Mouse (Mus musculus): Measurements from ENCODE around the gene Wdr24.
A peak's percentile ranks its signal among the peaks of the same experiment; 100 is the strongest.

Wdr24 gene

DNA sequence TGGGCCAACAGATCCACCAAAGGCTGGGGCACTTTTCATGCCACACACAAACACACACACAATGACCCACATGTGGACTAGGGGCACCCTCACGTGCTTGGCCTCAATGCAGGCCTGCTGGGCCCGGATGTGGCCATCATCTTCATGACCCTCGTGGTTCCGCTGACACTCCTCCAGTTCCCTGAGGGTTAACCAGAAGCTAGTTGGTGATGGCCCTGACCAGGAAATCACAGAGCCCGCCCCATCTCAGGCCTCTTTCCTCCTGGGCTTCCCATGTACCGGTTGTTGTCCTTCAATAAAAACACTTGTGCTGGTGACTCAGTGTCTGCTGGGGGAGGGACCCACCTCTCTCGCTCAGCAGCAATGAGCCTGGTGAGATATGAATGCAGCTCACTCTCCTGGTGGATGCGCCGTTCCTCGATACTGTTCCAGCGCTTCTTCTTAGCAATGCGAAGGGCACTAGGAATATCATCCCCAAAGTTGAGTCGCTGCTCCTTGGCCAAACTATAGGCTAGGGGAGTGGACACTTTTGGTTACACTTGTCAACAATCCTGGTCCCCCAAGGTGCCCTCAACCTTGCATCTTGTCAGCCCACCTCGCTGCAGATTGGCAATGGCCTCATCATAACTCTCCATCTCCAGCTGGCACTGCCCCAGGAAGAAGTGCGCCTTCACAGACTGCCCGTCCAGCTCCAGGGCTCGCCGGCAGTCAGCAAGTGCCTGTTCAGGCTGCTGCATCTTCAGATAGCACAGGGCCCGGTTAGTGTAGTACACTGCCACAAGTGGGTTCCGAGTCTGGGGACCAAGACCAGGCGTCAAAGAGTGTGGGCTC is 8.2 kb downstream of the Wdr24 start:
- no peak for DNase-seq (ENCODE audit: extremely low spot score)

DNA sequence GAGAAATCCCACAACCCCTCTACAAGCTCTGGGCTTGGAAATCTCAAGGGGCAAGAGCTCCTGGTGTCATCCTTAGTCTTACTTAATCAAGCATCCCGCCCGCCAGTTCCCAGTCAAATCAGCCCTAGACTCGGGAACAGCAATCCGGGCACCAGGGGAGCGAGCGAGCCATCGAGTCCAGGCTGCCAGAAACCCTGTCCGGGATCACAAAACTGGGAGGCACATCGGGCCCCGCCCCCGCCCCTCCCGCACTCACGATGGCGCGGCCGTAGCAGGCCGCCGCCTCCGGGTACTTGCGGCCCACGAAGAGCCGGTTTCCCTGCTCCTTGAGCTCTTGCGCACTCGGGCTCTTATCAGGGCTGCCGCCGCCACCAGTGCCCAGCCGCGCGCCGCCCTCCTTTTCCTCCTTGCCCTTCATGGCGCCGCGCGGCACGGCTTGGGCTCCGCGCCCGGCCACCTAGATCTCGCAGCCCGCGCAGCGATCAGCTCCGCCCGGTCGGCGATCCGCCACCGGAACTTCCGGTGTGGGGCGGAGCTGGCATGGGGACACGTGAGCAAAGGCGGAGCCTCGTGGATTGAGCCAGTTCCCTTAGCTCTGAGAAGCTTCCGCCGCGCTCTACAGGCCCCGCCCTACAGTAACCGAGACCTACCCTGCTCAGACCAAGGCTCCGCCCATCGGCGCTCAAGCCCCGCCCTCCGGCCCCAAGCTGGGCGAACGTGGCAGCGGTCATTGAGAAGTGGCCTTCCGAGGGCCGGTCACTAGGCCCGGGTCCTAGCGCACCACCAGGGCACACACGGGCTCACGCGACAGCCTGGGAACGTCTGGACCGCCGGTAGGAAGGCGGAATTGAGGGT is 9.2 kb downstream of the Wdr24 start:
- peak; percentile 100 for DNase-seq (ENCODE audit: extremely low spot score)

DNA sequence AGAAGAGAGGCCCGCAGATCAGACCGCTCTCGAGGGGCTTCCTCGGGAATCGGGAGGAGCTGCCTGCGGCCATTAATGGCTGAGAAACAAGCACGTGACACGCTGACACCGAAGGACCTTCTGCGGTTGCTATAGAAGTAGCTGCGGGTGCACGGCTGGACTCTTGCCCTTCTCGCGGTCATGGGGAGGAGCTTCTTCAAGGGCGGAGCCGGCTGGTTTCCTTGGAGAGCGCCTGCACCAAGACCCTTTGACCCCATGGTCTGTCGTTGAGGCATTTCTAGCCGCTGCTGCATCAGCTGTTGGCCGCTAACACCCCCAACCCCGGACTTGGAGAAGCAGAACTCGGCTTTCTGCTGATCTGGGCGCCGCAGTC is 9.8 kb downstream of the Wdr24 start, which contains the start of gene Stub1:
Stub1 (minus strand) TSS at position 114 of the 373 bp plus-strand sequence.
- peak; percentile 95 for DNase-seq (ENCODE audit: extremely low spot score)

DNA sequence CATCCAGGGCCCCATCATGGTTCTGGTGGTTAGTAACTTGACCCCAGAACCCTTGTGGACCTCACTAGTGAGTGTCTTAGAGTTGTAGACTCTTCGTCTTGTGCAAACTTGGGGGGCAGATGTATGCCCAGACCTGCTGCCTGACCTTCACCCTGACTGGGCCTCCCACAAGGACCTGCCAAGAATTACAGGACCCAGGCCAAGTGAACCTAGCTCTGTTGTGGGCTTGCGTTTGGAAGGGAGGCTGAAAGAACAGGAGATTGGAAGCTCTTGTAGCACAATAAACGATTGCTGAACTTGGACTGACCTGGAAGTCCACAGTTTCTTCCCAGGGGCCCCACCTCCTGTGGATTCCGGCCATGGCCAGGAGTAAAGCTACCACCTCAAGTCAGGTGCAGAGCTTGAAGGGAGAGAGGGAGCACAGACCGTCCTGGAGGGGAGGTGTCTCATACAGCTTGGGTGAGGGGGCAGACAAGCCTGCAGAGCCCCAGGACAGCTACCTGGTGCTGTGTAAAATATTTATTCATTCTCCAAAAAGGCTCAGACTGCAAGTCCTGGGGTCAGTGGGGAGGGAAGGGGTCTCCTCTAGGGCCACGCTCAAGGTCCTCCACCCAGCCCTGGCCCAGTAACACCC is 10.7 kb downstream of the Wdr24 start:
- no peak for DNase-seq (ENCODE audit: extremely low spot score)

DNA sequence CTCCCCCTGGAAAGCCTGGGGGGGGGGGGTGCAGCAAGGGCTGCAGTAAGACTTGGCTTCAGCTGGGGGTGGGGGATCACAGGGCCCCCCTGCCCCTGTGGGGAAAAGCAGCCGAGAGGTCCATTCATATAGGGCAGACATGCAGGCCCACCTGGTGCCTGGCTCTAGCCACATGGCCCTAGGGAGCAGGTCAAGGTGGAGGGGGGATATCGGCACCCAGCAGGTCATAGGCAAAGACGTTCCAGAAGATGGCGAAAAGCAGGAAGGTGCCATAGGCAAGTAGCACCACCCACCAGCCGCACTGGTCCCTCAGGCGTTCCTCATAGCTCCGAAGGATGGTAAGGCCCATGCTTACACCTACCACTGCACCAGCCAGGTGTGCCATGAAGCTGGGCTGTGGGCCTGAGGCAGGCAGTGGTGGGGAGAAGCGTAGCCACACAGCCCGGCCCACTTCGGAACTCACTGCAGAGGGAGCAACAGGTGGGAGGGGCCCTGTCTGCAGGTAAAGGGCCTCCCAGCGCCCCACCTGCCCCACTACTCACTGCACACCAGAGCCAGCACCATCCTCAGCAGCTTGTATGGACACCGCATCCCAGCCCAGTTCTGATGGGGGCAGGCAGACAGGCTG is 11.3 kb downstream of the Wdr24 start:
- no peak for DNase-seq (ENCODE audit: extremely low spot score)

DNA sequence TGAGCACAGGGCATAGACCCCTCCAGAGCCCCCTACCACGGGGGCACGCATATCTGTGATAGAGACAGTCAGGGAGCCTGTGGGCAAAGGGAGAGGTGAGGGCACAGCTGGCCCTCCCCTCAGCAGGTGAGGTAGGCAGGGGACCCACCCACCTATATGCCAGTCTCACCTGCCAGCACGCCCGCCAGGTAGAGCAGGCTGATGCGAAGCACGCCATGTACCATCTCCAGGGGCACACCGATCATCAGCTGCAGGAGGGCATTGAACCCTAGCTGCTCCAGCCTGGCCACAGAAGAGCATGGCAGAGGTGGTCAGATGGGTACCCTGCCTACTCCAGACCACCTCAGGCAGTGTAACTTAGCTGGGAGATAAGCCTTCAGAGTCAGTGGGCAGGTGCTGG is 11.9 kb downstream of the Wdr24 start:
- no peak for DNase-seq (ENCODE audit: extremely low spot score)

DNA sequence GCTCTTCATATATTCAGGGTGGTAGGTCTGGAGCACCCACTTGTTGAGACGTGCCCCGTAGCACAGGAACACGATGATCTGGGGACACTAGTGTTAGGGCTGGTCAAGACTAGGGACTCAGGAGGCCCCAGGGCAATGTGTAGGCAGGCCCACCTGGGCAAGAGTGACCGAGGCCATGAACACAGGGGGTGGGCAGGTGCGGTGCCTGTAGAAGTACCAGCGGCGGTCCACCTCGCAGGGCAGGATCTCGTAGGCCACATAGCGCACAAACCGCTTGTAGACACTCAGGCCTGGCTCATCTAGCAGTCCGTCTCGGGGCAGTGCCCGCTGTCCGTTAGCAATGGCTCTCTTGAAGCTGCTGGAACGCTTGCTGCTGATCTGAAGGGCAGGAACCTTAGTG is 12.4 kb downstream of the Wdr24 start:
- no peak for DNase-seq (ENCODE audit: extremely low spot score)

DNA sequence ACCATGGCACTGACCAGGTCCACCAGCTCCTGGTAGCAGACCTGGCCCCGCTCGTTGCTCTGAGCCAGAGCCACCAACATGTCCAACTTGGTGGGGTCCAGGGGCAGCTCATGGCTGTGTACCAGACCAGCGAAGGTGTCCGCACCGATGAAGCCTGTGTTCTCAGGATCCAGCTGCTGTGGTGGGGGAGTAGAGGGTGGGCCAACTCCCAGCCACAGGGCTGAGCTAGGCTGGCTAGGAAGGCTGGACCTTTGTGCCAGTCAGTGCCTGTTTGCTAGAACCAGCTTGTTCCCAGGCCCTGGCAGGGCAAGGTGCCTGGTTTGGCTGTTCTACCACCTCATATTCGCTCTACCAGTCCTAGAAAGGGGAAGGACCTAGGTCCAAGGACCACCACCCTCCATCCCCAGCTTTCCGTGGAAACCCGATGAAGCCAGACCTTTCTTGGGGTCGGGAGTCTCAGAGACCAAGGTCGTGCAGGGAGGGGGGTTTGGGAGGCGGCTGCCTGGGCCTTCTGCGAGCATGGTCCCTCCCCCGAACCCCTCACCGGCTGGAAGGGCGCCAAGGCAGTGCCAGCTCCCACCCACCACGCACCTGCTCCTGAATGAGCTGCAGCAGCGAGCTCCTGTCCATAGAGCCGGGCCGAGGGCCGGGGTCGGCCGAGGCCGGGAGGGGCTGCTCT is 13.1 kb downstream of the Wdr24 start:
- DNase-seq (ENCODE audit: extremely low spot score) = no peak

DNA sequence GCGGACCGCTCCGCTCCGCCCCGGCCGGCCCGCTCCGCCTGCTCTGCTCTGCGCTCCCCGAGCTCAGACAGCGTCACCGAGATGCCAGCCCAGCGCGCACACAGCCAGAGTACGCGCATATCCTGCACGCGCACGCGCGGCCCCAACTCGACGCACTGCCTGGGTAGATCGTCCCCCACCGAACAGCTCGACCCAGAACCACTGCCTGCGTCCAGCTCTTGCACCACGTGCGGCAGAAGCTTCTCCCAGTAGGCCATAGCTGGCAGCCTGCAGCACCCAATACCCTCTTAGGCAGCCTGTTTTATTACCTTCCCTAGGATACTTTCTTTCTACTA is 13.6 kb downstream of the Wdr24 start, which contains the start of gene Rhbdl1:
Rhbdl1 (minus strand) TSS at position 220 of the 335 bp plus-strand sequence.
- peak; percentile 75 for DNase-seq (ENCODE audit: extremely low spot score)

DNA sequence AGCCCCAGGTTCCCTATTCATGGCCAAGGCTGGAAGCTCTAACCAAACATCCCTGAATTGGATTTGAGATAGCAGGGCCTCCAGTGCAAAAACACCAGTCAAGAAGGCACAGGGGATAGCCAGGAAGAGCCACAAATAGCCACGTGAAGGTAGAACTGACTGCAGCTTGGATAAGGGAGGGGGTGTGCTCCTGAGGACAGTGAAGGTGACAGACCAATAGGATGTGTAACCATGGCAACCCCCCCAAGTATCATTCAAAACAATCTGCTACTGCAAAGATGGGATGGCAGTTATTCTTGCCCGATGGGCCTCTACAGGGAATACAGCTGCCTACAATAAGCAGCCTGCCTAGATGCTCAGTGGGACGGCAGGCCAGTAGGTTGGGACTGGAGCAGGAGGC is 14.1 kb downstream of the Wdr24 start:
- DNase-seq (ENCODE audit: extremely low spot score) = no peak

DNA sequence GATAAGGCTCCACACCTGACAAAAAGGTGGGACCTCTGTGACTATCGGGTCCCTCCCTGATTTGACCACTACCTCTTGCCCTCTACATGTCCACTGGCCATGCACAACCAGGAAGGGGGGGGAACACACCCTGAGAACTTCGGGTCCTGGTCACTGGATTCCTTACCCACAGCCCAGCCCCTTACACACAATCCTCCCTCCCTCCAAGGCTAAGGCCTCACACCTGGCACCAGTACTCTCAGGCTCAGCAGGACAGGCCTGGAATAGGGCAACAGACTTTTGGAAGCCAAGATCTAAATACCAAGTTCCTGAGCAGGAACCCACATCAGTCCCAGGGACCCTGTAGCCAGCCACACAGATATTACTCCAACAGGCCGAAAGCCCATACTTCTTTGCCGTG is 15.5 kb downstream of the Wdr24 start:
- no peak for DNase-seq (ENCODE audit: extremely low spot score)

DNA sequence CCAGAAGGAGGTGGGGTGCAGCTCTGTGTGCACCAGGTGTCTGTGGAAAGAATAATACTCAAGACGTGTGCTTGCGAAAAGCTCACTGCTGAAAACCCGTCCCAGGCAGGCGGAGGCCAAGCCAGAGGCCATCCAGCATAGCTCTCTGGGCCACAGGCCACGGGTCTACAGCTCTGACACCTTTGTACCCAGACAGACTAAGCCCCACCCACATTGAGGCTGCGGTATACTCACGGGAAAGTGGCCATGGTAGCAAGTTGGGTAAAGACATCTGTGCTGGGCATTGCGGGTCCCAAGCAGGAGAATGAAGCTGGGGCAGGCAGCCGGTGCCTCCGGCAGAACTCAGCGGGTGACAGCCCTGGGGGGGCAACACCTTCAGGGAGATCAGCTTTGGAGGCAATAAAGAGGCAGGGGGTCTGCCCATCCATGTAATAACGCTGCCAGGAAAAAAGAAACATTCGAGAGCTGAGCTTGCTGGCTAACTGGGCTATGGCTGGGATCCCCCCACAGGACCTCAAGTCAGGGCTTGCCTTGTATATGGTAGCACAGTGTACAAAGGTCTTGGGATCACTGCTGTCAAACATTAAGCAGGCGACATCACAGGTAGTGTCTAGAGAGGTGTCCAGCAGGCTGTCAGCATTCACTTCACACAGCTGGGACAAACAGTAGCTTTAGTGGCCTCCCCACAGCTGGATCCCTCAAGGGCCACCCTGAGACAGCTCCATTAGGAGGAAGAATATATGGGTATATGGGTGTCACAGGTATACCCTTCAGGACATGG is 16.2 kb downstream of the Wdr24 start:
- no peak for DNase-seq (ENCODE audit: extremely low spot score)

DNA sequence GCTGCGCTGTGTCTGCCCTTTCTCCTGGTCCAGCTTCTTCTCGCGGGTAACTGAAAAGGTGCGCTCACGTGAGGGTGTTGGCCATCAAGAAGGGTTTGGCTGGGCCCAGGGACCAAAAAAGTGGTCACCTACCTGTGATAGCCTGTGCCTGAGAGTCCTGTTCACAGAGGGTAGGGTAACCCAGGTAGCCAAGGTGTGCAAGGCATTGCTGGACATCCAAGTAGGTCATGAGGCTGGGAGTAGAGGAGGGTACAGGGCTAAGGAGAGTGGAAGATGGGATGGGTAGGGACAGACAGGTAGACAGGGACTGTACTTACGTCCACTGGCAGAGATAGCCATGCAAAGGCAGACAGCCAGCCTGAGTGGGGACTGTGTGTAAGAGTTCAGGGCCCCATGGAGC is 17.1 kb downstream of the Wdr24 start:
- no peak for DNase-seq (ENCODE audit: extremely low spot score)

DNA sequence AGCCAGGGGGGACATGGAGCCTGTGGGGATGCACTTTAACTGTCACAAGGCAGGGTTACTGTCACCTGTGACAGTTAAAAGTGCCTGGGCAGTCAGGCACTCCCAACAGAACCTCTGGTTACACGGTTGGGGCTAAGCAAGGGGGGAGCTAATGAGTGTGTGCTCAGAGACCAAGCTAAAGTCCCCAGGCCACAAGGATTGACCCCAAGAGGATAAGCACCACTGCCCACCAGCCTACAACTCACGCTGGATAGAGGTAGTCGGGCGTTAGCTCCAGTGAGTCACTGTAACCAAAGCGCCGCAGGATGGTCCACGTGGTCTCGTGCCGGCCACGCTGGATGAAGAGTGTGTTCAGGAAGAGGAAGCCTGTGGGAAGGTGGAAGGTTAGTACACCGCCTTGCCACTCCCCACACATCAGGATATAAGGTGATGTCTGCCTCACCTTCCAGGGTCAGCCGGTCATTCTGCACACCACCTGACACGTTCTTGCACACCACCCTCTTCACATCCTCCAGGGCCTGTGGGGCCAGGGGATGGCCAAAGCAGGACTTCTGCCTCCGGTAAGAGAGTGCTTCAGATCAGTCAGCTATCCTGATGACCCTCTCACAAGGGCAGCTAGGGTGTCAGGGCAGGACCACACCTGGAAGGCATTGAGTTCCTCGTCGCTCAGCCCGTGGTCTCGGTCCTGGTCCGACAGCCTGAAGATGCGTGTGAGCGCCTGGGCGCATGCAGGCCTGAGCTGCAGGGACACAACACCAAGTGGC is 17.9 kb downstream of the Wdr24 start, which contains the start of gene Gm20683:
Gm20683 (minus strand) TSS at position 647 of the 764 bp plus-strand sequence.
- no peak for DNase-seq (ENCODE audit: extremely low spot score)

DNA sequence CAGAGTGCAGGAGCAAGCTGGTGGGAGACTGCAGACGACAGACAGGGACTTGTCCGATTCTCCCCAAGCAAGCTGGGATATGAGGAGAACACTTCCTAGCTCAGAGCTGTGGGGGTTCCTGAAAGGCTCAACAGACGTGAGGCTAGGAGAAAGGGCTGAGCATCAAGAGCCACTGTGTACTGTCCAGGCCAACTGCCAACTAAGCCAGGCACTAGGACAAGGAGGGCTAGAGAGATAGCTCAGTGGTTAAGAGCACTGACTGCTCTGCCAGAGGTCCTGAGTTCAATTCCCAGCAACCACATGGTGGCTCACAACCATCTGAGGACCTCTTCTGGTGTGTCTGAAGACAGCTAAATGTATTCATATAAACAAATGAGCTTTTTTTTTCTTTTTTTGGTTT is 19.1 kb downstream of the Wdr24 start:
- no peak for DNase-seq (ENCODE audit: extremely low spot score)

DNA sequence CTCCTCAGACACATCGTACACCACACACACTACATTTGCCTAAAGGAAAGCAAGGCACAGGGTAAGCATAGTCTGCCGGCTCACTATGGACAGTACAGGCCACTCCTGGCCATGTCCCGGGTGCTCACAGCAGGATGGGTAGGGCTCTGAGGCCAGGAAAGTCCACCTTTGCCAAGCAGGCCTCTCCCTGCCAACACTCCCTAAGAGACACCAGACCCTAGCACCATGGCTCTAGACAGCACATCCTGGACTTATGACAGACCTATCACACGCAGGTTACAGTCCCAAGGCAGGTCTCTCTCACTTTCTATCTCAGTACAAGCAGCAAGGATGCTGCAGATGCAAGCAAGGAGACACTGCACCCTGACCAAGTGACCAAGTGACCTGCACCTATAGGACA is 19.7 kb downstream of the Wdr24 start:
- DNase-seq (ENCODE audit: extremely low spot score) = no peak

DNA sequence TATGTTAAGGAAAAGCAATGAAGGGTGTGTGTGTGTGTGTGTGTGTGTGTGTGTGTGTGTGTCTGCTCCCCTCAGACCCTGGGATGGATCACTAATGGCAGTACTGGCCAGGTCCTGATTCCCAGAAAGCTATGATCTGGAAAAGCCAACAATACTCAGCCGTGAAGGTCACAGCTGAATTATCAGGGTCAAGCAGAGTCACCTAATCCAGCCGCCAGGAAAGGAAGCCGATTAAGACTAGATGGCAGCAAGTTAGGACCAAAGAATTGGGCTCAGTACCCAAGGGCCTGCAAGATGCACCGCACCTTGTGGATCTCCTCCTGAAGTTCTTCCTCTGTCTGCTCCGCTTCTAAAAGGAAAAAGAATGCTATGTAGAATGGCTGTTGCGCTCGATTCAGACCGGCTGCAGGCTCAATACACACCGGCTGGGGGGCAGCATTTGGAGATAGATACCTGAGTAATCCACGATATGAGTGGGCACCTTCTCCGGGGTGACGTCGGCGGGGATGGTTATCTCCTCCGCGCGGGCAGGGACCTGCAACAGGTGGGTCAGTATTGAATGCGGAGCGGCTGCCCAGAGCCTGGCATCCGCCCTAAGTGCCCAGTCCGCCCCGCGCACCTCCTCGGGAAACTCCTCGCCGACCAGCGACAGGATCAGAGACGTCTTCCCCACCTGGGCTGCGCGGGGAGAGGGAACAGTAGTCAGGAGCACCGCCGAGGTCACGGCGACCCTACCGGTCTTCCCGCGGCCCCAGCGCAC is 20.4 kb downstream of the Wdr24 start:
- no peak for DNase-seq (ENCODE audit: extremely low spot score)

DNA sequence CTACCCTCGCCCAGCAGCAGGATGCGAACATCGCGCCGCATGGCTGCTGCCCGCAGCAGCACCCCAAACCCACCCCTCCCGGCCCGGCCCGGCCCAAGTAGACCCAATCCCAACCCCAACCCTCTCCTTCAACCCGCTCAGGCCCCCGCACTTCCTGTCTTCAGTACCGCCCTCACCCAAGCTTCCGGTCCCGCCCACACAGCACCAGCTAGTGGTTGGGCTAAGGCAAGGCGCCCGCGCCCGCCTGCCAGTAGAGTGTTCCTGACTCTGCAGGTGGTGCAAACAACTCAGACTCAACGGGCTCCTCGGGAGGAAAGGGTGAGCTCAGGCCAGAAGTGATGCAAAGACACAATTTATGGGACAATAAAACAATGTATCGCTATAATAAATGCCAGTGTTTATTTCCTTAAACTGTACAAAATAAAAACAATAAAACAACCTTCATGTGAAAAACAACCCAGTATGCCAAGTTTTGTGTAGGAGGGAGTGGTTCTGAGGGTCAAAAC is 21.0 kb downstream of the Wdr24 start, which contains the start of gene Rhot2:
Rhot2 (minus strand) TSS at position 456 of the 506 bp plus-strand sequence.
- peak; percentile 91 for DNase-seq (ENCODE audit: extremely low spot score)

DNA sequence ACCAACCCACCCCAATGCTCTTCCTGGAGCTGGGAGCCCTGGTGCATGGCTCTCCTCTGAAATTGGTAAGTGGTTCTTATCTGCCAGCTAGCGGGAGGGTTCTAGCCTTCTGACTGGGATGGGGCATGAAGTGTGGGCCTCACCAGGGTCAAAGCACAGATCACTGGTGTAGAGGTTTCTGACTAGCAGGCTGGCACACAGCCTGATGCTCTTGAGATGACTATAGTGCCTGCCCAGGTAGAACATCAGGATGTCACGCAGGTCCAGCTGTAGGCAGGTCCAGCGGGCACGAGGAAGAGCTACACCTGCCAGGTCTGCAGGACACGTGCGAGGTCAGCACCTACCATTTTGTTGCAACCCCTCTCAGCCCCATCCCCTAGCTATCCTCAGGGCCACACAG is 36.8 kb downstream of the Wdr24 start:
- no peak for DNase-seq (ENCODE audit: extremely low spot score)

Measured in embryo, embryonic 9.5 days (tissue).